Mouse (Mus musculus): ENCODE results near the gene Hdgf.

DNA sequence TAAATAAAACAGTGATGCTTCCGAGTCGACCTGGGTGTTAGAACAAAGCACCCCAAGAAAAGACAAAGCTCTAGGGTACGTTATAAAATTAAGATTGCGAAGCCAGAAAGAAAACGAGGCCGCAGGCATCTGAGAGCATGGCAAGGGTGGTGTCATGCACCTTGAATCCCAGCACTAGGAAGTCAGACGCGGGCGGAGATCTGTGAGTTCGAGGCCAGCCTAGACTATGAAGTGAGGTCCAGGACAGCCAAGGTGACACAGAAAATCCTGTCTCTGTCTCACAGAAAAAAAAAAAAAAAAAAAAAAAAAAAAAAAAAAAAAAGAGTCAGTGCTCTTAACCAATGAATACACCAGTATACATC is 20.1 kb upstream of the Hdgf start:
- TF ChIP-seq CTCF (IDR thresholded peaks at IDR 0.05; ENCODE audit: low read depth) (no peak), EP300 (optimal IDR thresholded peaks at IDR 0.05) (no peak)

All from stomach, postnatal 0 days (tissue).